ENCODE assay signal across 8 mouse cellular contexts in genomic region chr1:91755102-91755501, GRCm38 (mm10). TPM values are rescaled to one million over a fixed set of nuclear protein-coding genes. Genes with fewer than 3 reads are reported as not detected.
DNase-seq lines count a peak whose midpoint lies in the region; ATAC-seq lines count a peak whose summit lies in the region.
"Had no signal": no experiment of that assay in that cellular context is flagged by ENCODE, and none has a peak within 500 bp of the region (broad histone marks: within the 10 kb centered on the region; RNA-seq: fewer than 3 reads in every experiment).

No protein-coding gene starts in this region.

- H3K9me3 ChIP-seq in hindbrain, embryonic 15.5 days, result no peaks in the 10 kb centered on the region
- no peaks in the 10 kb centered on the region for H3K9me3 ChIP-seq in midbrain, embryonic 11.5 days (ENCODE audit: control insufficient read depth, low read length)

- H3K27ac ChIP-seq in hindbrain, embryonic 15.5 days (replicated peaks), result no peak overlapping the region
- H3K27ac ChIP-seq in midbrain, embryonic 11.5 days (ENCODE audit: low read depth, low read length), result no peak overlapping the region

- ATAC-seq in hindbrain, embryonic 15.5 days (ENCODE audit: low FRiP score, low read depth), result peak; percentile 73
- peak; percentile 75 for ATAC-seq in midbrain, embryonic 11.5 days (ENCODE audit: low FRiP score)

- H3K9ac ChIP-seq in hindbrain, embryonic 15.5 days, result no peak overlapping the region
- H3K9ac ChIP-seq in midbrain, embryonic 11.5 days (ENCODE audit: low read length), result peak overlapping the region; percentile 46; the same call in 1 of the 2 replicates

- no peaks in the 10 kb centered on the region for H3K27me3 ChIP-seq in hindbrain, embryonic 15.5 days
- H3K27me3 ChIP-seq in midbrain, embryonic 11.5 days (ENCODE audit: control insufficient read depth, insufficient read depth, low read length), result no peaks in the 10 kb centered on the region; the same call in 1 of the 2 replicates

- H3K4me2 ChIP-seq in hindbrain, embryonic 15.5 days, result peak overlapping the region; percentile 50
- peak overlapping the region; percentile 37 for H3K4me2 ChIP-seq in midbrain, embryonic 11.5 days

- peak; percentile 26 for DNase-seq in WW6 (ENCODE audit: low read depth, low spot score)
- peak; percentile 84 to 86 for DNase-seq in cerebellum, postnatal 14 days
- peak; percentile 61 to 80 for DNase-seq in frontal cortex, postnatal 36 days (ENCODE audit: low spot score in 2 of 2)
- peak; percentile 63 to 71 for DNase-seq in layer of hippocampus, postnatal 36 days
- peak; percentile 97 for DNase-seq in midbrain, embryonic 11.5 days (ENCODE audit: low spot score, missing footprints)
- peak; percentile 19 to 74 for DNase-seq in spleen, postnatal 4 days (ENCODE audit: low spot score in 2 of 2)

- WGBS in hindbrain, embryonic 15.5 days, result under 1% methylated on average over 9 of the region's 9 CpGs
- under 1% methylated on average over 9 of the region's 9 CpGs for WGBS in midbrain, embryonic 11.5 days

- H3K4me3 ChIP-seq in hindbrain, embryonic 15.5 days, result peak overlapping the region; percentile 14; the same call in 1 of the 2 replicates
- H3K4me3 ChIP-seq in midbrain, embryonic 11.5 days (ENCODE audit: low read depth, low read length), result no peak overlapping the region
- H3K4me3 ChIP-seq: myocyte had no signal

- H3K36me3 ChIP-seq in hindbrain, embryonic 15.5 days, result no peaks in the 10 kb centered on the region
- no peaks in the 10 kb centered on the region for H3K36me3 ChIP-seq in midbrain, embryonic 11.5 days (ENCODE audit: control insufficient read depth, insufficient read depth, low read length)

- H3K4me1 ChIP-seq in hindbrain, embryonic 15.5 days (replicated peaks), result peaks cover 17% of the 10 kb centered on the region
- H3K4me1 ChIP-seq in midbrain, embryonic 11.5 days (ENCODE audit: control insufficient read depth, insufficient read depth, low read length), result peaks cover 19% of the 10 kb centered on the region

RNA-seq across cellular contexts. Expression of gene Twist2, which starts 46.2 kb away (rescaled TPM):
- 1.9 and 2.5 TPM in 2 replicates for polyA plus RNA-seq in hindbrain, embryonic 15.5 days (2015; fragmentation: Nextera tagmentation; extraction: Ambion mirVana)
- 1 to 10 TPM; 1.0 to 1.7 TPM for total RNA-seq in layer of hippocampus, postnatal 36 days (2021)
- polyA plus RNA-seq in midbrain, embryonic 11.5 days (2014; fragmentation: Nextera tagmentation; extraction: Ambion mirVana), result 7.8 and 9.8 TPM in 2 replicates

Comparison
In these comparisons a context has a peak if more than half of its experiments do, and no peak if none do; other contexts are left out.
1. DNase-seq: peak in every context shown above with its lines; median percentile 97 in midbrain, embryonic 11.5 days; 85 in cerebellum, postnatal 14 days; 70 in frontal cortex, postnatal 36 days; 67 in layer of hippocampus, postnatal 36 days; 46 in spleen, postnatal 4 days; 26 in WW6.